Mouse (Mus musculus) ES-Bruce4 (cell line): Measurements from ENCODE around the gene Rexo1. TPM values are rescaled to one million over a fixed set of nuclear protein-coding genes. Genes with fewer than 3 reads are reported as not detected.

Experiments
- H3K27ac ChIP-seq: 2 replicates; pipeline ENCODE4 v1.5.1; 2012; ENCODE audit warnings: low read length, inconsistent platforms; ENCODE audit not compliant: insufficient read depth
- H3K27me3 ChIP-seq: 2 replicates; pipeline ENCODE4 v1.6.1; 2012; ENCODE audit warnings: mild to moderate bottlenecking, low read length, inconsistent platforms; ENCODE audit not compliant: control insufficient read depth, poor library complexity, insufficient read depth, severe bottlenecking
- H3K36me3 ChIP-seq: 2 replicates; pipeline ENCODE4 v1.6.1; 2012; ENCODE audit warnings: inconsistent platforms, mild to moderate bottlenecking, low read length, moderate library complexity; ENCODE audit not compliant: control insufficient read depth, poor library complexity, insufficient read depth, severe bottlenecking
- H3K4me1 ChIP-seq: one replicate; pipeline ENCODE4 v1.8.1; 2011; ENCODE audit warnings: low read length; ENCODE audit not compliant: control insufficient read depth, insufficient read depth
- H3K4me3 ChIP-seq: 2 replicates; pipeline ENCODE4 v1.5.1; 2011; ENCODE audit warnings: low read depth, mild to moderate bottlenecking, low read length
- H3K9ac ChIP-seq: 2 replicates; pipeline ENCODE4 v1.6.1; 2012; ENCODE audit warnings: low read depth, mild to moderate bottlenecking, inconsistent platforms; ENCODE audit not compliant: poor library complexity, severe bottlenecking
- H3K9me3 ChIP-seq: replicated peaks from 2 replicates; pipeline ENCODE4 v1.6.1; 2012; ENCODE audit warnings: mild to moderate bottlenecking, low read length, inconsistent platforms; ENCODE audit not compliant: control insufficient read depth, poor library complexity, insufficient read depth, severe bottlenecking
- CTCF ChIP-seq: IDR thresholded peaks from one replicate; pipeline ENCODE4 v1.8.1; 2011; ENCODE audit warnings: low read depth, low read length
- EP300 ChIP-seq: IDR thresholded peaks from 2 replicates; pipeline ENCODE4 v1.6.1; 2011; ENCODE audit warnings: low read depth, low read length; ENCODE audit not compliant: insufficient read depth
- POLR2A ChIP-seq: IDR thresholded peaks from one replicate; pipeline ENCODE4 v1.8.1; 2011; ENCODE audit warnings: low read length; ENCODE audit not compliant: insufficient read depth
- polyA plus RNA-seq: library from polyadenylated mRNA; stranded (reverse); fragments of >200 nt; gene quantifications from 2 replicates; pipeline ENCODE4 v1.2.4, GENCODE M21; 2011; ENCODE audit warnings: low read depth; ENCODE audit not compliant: missing spikeins, insufficient read depth, insufficient read length

Rexo1 gene
- polyA plus RNA-seq, 1 experiment, result 29.5 TPM

- Histone ChIP-seq H3K9ac (peak within 1 kb of the TSS; percentile 32), H3K27me3 (no peaks in the 10 kb centered on the region), H3K27ac (peak within 1 kb of the TSS; percentile 19), H3K9me3 (no peaks in the 10 kb centered on the region), H3K4me1 (peaks cover 8% of the 10 kb centered on the region), H3K4me3 (peak within 1 kb of the TSS; percentile 79), H3K36me3 (no peaks in the 10 kb centered on the region)
- TF ChIP-seq EP300 (no peak), CTCF (no peak), POLR2A (no peak)
Measured at GRCm38 (mm10) chr10:80602698-80603325, 41.5 kb upstream of the Rexo1 start, which contains the start of the genes Scamp4 and Adat3. TSS of gene Scamp4 (plus strand) at chr10:80602872. TSS of gene Adat3 (plus strand) at chr10:80602880.

- Histone ChIP-seq H3K4me1 (peaks cover 2% of the 10 kb centered on the region), H3K9ac (no peak overlapping the region), H3K4me3 (no peak overlapping the region), H3K9me3 (no peaks in the 10 kb centered on the region), H3K36me3 (no peaks in the 10 kb centered on the region), H3K27me3 (no peaks in the 10 kb centered on the region), H3K27ac (no peak overlapping the region; the same call in 1 of the 2 replicates)
- no peak for TF ChIP-seq POLR2A
- no peak for TF ChIP-seq CTCF
- TF ChIP-seq EP300, result no peak
Measured at GRCm38 (mm10) chr10:80596318-80596717, 35.0 kb upstream of the Rexo1 start.

- Histone ChIP-seq H3K4me1 (peaks cover 6% of the 10 kb centered on the region), H3K4me3 (peak within 1 kb of the TSS; percentile 93), H3K36me3 (no peaks in the 10 kb centered on the region), H3K9ac (peak within 1 kb of the TSS; percentile 79), H3K27ac (peak within 1 kb of the TSS; percentile 94), H3K9me3 (no peaks in the 10 kb centered on the region), H3K27me3 (no peaks in the 10 kb centered on the region)
- TF ChIP-seq EP300 (no peak), POLR2A (peak; percentile 87)
Measured at GRCm38 (mm10) chr10:80589879-80590854, 28.8 kb upstream of the Rexo1 start, which contains the start of gene Abhd17a. TSS of gene Abhd17a (minus strand) at chr10:80590341.

DNA sequence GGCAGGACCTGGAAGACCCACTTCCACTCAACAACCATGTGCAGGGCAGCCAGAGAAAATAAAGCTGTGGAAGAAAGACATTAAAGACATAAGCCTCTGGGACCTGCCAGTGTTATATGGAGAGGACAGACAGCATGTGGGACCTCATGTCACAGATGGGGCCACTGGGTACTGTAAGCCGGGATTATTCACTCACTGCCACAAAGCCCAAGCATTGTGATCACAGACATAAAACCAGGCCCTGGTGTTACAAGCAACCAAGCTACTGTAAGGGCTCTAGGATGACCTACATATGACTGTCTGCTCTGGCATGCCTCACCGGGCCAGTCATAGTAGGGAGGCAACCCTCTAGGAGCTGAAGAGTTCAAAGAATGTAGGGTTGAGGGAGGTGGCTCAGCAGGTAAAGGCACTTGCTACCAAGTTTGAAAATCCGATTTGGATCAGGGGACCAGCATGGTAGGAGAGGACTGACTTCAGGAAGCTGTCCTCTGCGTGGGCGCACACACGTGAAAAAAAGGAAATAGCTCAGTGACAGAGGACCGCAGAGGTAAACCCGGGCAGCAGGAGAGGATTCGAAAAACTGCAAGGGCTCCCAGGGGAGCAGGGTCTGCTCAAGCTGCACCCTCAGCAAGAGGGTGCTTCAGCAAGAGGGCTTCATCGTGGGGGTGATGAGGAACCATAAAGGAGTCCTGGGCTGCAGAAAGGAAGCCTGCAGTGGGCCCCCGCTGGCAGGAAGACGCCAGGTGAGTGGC, 27.9 kb upstream of the Rexo1 start:
- TF ChIP-seq CTCF, result no peak
- TF ChIP-seq POLR2A, result no peak
- no peak for TF ChIP-seq EP300
- peaks cover 6% of the 10 kb centered on the region for H3K4me1 ChIP-seq
- H3K27ac ChIP-seq, result no peak overlapping the region
- no peaks in the 10 kb centered on the region for H3K27me3 ChIP-seq
- H3K4me3 ChIP-seq, result peak overlapping the region; percentile 93
- H3K9ac ChIP-seq, result peak overlapping the region; percentile 79
- H3K36me3 ChIP-seq, result no peaks in the 10 kb centered on the region
- no peaks in the 10 kb centered on the region for H3K9me3 ChIP-seq

DNA sequence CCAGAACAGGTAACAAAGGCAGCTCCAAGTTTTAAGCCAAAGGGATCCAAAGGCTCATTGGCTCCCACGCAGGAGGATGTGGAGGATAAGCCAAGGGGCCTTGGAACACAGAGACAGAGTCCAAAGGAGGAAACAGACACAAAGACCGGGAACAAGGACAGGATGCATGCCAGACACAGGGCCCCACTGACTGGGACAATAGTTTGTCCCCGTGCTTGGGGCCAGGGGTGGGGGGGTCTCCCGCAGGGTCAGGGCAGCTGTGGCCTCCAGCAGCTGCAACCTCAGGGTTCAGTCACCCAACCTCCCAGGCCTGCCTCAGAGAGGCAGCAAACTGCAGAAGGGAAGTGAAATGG, 25.9 kb upstream of the Rexo1 start:
- Histone ChIP-seq H3K27me3 (no peaks in the 10 kb centered on the region), H3K36me3 (no peaks in the 10 kb centered on the region), H3K9me3 (no peaks in the 10 kb centered on the region), H3K4me1 (peaks cover 6% of the 10 kb centered on the region), H3K27ac (no peak overlapping the region), H3K9ac (no peak overlapping the region), H3K4me3 (no peak overlapping the region)
- TF ChIP-seq CTCF (no peak), POLR2A (no peak), EP300 (no peak)
